Mouse (Mus musculus) erythroid progenitor cell, adult 5-6 weeks (primary cell): ENCODE measurements around the gene Cntfr. TPM values are rescaled to one million over a fixed set of nuclear protein-coding genes. Genes with fewer than 3 reads are reported as not detected.

ENCODE experiments used
- ATAC-seq: replicated peaks from 2 replicates; pipeline ENCODE4 v1.8.0; 2016; ENCODE audit warnings: moderate number of reproducible peaks, mild to moderate bottlenecking, moderate TSS enrichment, inconsistent platforms; ENCODE audit not compliant: poor library complexity, low FRiP score, severe bottlenecking
- total RNA-seq, 2 experiments: library from RNA; stranded (forward) in 1 of 2; stranded (reverse) in 1 of 2; fragments of 150-400 nt in 1 of 2; fragments of 186-747, 209-891 nt in 1 of 2; gene quantifications; 2 replicates each; pipeline versions ENCODE4 v1.2.3 to v1.2.4; 2015 to 2017; ENCODE audit warnings: low replicate concordance in 2 of 2

Cntfr gene
- total RNA-seq, 2 experiments from 2014 or later = not detected

DNA sequence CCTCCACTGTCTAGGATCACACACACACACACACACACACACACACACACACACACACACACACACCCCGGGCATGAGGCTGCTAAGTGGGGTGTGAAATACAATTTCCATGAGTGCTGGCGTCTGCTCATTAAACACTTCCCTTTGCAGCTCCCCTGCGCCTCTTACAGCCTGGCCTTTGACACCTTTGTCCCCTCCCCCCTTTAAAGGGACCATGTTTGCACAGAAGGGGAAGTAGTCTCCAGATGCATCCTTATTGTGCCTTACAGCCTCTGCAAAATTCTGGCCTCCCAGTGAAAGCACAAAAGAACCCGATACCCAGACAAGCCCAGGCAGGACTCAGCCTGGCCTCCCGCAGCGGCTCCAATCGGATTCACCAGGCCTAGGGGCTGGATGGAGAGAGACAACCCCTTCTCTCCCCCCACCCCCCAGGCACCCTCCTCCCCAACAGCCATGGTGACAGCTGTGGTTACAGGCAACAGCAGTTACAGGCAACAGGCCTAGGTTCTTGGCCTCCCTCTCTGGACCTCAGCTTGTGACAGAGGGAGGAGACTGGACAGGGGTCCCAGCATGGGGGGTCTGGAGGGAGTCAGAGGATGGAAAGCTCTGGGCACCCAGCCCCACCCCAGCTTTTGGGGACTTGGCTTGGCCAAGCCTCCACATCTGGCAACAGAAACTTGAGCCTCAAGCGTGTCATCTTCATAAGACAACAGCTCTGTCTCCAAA is 68.5 kb downstream of the Cntfr start:
- no peak for ATAC-seq

DNA sequence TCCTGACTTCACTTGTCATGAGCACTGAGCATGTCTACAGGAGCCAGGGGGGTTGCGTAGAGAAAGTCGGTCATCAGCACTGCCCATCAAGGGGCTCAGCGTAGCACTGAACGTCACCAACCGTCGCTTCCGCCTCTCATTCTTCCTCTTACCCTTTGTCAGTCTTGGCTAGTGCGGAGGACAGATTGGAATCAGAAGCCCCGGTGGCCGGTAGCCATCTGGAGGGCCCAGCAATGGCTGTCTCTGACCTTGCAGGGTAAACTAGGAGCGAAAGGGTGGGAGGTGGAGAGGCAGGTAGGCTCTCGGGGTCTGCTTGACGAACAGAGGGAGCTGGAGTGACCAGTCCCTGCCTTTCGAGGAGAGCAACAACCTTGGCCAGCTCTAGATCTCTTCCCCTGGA is 74.8 kb downstream of the Cntfr start:
- no peak for ATAC-seq

DNA sequence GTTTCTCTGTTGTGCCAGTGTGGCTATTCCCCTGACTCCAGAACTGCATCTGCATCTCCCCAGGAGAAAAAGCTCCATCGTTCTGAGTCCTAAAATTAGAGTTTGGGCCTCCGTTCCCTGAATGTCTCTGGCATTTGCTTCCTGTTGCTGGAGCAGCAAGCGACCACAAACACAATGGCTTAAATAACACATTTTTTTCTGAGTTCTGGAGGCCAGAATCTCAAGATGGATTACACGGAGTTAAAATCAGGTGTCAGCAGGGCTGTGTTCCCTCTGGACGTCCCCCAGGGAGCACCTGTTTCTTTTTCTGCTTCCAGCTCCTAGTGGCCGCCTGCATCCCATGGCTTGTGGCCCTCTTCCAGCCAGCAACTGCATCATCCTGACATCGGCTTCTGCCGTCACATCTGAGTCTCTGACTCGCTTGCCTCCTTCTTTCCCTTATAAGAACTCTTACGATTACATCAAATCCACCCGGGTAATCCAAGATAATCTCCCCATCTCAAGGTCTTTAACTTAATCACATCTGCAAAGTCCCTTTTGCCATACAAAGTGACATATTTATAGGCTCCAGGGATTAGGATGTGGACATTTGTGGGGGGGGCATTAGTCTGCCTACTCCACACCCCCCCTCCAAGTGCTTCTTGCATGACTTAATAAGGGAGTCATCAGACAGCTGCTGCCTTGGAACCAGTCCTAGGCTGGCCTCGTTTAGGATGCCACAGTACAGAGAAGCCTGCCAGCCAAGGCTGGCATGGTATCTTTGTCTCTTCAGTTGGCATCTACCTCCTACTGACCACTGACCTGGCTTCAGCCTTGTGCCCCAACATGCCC is 77.8 kb downstream of the Cntfr start:
- no peak for ATAC-seq

DNA sequence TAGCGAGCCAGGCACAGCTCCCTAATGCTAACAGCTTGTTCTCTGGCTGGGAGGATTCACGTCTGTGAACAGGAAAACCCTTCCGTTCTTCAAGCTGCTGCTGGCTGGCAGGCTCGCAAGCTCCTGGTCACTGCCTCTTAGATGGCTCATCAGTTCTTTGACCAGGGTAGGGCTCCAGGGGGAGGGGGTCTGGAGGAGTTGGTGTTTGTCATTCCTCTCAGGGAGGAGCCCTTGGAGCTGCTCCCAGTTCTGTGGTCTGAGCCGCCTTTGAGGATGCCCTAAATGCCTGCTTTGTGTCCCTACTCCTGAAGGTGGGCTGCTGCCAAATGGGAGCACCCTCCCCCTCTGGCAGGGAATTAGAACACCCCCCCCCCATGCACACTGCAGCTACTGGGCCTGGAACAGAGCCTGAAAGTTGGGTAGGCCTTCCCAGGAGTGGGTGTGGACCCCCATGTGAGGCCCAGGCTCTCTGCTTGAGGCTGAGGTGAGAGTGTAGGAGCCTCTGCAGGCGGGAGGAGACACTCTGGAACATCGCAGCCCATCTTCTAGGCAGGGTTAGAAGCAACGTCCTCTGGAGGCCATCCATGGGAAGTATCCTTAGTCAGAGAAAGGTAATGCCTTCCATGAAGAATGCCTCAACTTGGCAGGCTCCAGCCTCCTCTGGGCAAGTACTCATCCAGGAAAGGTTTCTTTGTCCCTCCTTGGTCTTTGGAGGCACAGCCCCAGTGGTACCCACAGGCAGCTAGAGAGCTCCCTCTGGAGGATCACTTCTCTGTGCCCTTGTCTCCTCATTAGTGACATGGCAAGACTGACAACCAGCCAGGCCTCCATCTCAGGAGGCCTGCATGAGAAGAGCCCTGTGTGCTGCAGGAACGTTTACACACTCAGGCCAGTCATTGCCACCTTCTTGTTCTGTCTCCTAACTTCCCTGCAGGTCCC is 81.0 kb downstream of the Cntfr start:
- no peak for ATAC-seq

DNA sequence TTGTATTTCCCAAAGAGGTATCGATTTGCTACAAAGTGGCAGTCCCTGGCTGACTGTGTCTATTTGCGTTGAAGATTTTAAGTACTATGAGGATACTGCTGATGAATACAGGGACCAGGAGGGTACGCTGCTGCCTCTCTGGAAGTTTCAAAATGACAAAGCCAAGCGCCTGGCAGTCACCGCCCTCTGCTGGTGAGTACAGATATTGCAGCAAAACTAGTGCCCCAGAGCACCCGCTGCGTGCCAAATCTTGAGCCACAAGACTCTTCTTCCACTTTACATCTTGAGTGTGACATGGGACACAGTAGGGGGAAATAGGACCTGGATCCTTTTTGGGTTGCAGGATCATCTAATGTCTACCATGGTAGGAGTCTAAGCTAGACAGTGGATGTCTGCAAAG is 82.7 kb downstream of the Cntfr start:
- ATAC-seq = no peak

DNA sequence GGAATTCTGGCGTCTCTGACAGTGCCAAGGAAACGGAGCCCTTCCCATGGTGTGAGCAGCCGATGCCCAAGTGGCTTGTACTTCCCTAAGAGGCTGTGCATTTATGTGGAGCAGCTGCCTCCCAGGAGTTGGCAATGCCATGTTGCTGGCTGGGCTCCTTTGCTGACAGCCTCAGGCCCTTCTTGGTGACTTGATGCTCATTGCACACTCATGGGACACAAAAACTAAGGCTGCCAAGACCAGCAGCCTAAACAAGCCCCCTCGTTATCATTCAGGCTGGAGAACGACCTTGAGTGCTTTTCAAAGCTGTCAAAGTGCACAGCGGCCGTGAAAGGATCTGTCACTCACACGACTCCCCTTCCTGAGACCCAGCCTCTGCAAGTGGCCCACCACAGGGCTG is 84.7 kb downstream of the Cntfr start:
- no peak for ATAC-seq

DNA sequence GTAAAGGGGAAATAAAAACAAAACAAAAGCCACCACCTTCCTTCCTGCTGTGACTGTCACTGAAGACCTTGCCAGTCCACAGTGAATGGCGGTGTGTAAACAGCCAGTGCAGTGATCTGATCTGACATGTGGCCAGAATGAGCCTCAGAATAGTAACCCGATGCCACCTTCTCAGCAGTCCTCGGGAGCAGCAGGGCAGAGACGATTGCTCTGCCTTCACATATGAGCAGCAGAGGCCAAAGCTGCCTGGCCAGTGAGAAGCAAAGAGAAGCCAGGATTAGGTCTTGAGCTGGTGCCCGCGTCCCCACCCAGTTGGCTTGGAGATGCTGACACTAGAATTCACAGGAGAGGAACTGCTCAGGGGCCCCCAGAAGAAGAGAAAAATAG is 86.3 kb downstream of the Cntfr start:
- no peak for ATAC-seq

DNA sequence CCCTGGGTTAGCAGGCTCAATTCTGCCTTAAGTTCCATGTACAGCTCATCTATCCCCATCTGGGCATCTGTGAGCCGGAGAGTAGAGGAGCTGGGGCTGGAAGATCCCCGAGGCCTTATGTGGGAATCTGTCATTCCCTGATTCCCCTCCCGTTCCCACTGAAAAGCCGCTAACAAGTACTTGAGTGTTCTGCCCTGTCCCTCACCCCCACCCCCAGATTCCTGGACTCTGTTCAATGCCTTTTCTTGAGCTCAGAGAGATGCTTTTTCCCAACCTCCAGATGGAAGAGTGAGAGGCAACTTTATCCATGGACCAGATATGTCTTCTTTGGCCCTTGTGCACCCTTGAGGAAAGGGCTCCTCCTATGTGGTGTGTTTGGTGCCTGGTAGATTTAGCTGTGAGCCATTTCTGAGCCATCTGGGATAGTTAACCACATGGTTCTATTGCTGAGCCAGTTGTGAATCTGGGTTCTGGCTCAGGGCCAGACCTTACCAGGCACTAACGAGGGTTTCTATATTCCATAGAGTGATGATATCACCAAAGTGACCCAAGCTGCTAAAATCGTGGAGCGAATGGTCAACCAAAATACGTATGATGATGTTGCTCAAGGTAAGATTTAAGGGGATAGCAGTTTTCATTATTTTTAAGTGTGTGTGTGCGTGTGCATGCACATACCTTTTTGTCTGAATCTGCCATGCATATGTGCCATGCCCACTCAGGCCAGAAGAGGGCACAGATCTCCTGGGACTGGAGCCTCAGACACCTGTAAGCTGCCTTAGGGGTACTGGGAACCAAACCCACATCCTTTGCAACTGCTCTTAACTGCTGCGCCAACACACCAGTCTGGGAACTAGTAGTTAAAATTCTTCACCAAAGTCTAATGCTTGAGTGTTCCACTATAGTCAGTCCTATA is 87.0 kb downstream of the Cntfr start:
- ATAC-seq = no peak

Other genes with a start within 250 kb of the Cntfr start
- gene Kif24, start 232.2 kb downstream of the Cntfr start, total RNA-seq (2015; ENCODE audit: low replicate concordance) = 80.0 and 122 TPM in 2 replicates
- 92.7 and 96.0 TPM in 2 replicates for gene Kif24, start 232.2 kb downstream of the Cntfr start, total RNA-seq (2017; ENCODE audit: low replicate concordance)
- gene Nudt2, start 231.9 kb downstream of the Cntfr start, total RNA-seq (2015; ENCODE audit: low replicate concordance) = 1.8 TPM in 1 of 2 replicates, not detected in the other
- 18.2 TPM in 1 of 2 replicates, not detected in the other for gene Nudt2, start 231.9 kb downstream of the Cntfr start, total RNA-seq (2017; ENCODE audit: low replicate concordance)
- gene AI464131, start 194.0 kb downstream of the Cntfr start, total RNA-seq (2015; ENCODE audit: low replicate concordance) = not detected in 2 replicates
- gene AI464131, start 194.0 kb downstream of the Cntfr start, total RNA-seq (2017; ENCODE audit: low replicate concordance) = 0.45 TPM in 1 of 2 replicates, not detected in the other
- gene 1110017D15Rik, start 179.8 kb downstream of the Cntfr start, total RNA-seq (2015; ENCODE audit: low replicate concordance) = not detected in 2 replicates
- gene 1110017D15Rik, start 179.8 kb downstream of the Cntfr start, total RNA-seq (2017; ENCODE audit: low replicate concordance) = not detected in 2 replicates
- 1.1 TPM in 1 of 2 replicates, not detected in the other for gene Fam219a, start 127.6 kb downstream of the Cntfr start, total RNA-seq (2015; ENCODE audit: low replicate concordance)
- gene Fam219a, start 127.6 kb downstream of the Cntfr start, total RNA-seq (2017; ENCODE audit: low replicate concordance) = 0.39 and 0.45 TPM in 2 replicates
- not detected in 2 replicates for gene Dnaic1, start 127.3 kb downstream of the Cntfr start, total RNA-seq (2015; ENCODE audit: low replicate concordance)
- gene Dnaic1, start 127.3 kb downstream of the Cntfr start, total RNA-seq (2017; ENCODE audit: low replicate concordance) = not detected in 2 replicates
- not detected in 2 replicates for gene Enho, start 56.8 kb downstream of the Cntfr start, total RNA-seq (2015; ENCODE audit: low replicate concordance)
- gene Enho, start 56.8 kb downstream of the Cntfr start, total RNA-seq (2017; ENCODE audit: low replicate concordance) = not detected in 2 replicates
- 6.5 and 28.5 TPM in 2 replicates for gene Il11ra1, start 2.9 kb upstream of the Cntfr start, total RNA-seq (2015; ENCODE audit: low replicate concordance)
- 7.2 TPM in 1 of 2 replicates, not detected in the other for gene Il11ra1, start 2.9 kb upstream of the Cntfr start, total RNA-seq (2017; ENCODE audit: low replicate concordance)
- 2.9 and 9.7 TPM in 2 replicates for gene Rpp25l, start 16.4 kb upstream of the Cntfr start, total RNA-seq (2015; ENCODE audit: low replicate concordance)
- gene Rpp25l, start 16.4 kb upstream of the Cntfr start, total RNA-seq (2017; ENCODE audit: low replicate concordance) = 5.0 and 22.6 TPM in 2 replicates
- 16.8 and 51.2 TPM in 2 replicates for gene Dctn3, start 26.1 kb upstream of the Cntfr start, total RNA-seq (2015; ENCODE audit: low replicate concordance)
- 18.4 and 33.0 TPM in 2 replicates for gene Dctn3, start 26.1 kb upstream of the Cntfr start, total RNA-seq (2017; ENCODE audit: low replicate concordance)
- gene Arid3c, start 34.1 kb upstream of the Cntfr start, total RNA-seq (2015; ENCODE audit: low replicate concordance) = not detected in 2 replicates
- not detected in 2 replicates for gene Arid3c, start 34.1 kb upstream of the Cntfr start, total RNA-seq (2017; ENCODE audit: low replicate concordance)
- gene Galt, start 58.1 kb upstream of the Cntfr start, total RNA-seq (2015; ENCODE audit: low replicate concordance) = 18.9 TPM in 1 of 2 replicates, not detected in the other
- 1.3 and 3.9 TPM in 2 replicates for gene Galt, start 58.1 kb upstream of the Cntfr start, total RNA-seq (2017; ENCODE audit: low replicate concordance)
- 3.8 and 14.4 TPM in 2 replicates for gene Sigmar1, start 59.1 kb upstream of the Cntfr start, total RNA-seq (2015; ENCODE audit: low replicate concordance)
- gene Sigmar1, start 59.1 kb upstream of the Cntfr start, total RNA-seq (2017; ENCODE audit: low replicate concordance) = 4.2 and 7.3 TPM in 2 replicates
- 10.8 TPM in 1 of 2 replicates, not detected in the other for gene Ccl27a, start 77.2 kb upstream of the Cntfr start, total RNA-seq (2015; ENCODE audit: low replicate concordance)
- gene Ccl27a, start 77.2 kb upstream of the Cntfr start, total RNA-seq (2017; ENCODE audit: low replicate concordance) = 8.7 TPM in 1 of 2 replicates, not detected in the other
- not detected in 2 replicates for gene Gm21541, start 206.5 kb upstream of the Cntfr start, total RNA-seq (2015; ENCODE audit: low replicate concordance)
- not detected in 2 replicates for gene Gm21541, start 206.5 kb upstream of the Cntfr start, total RNA-seq (2017; ENCODE audit: low replicate concordance)
- gene Gm20878, start 244.5 kb upstream of the Cntfr start, total RNA-seq (2015; ENCODE audit: low replicate concordance) = not detected in 2 replicates
- gene Gm20878, start 244.5 kb upstream of the Cntfr start, total RNA-seq (2017; ENCODE audit: low replicate concordance) = 0.77 TPM in 1 of 2 replicates, not detected in the other